Mouse (Mus musculus) hindbrain, postnatal 0 days (tissue): ENCODE data around the gene Mybph. TPM values are rescaled to one million over a fixed set of nuclear protein-coding genes. Genes with fewer than 3 reads are reported as not detected.
"Not testable (repeated sequence)": the region's sequence is repeated elsewhere in the genome, so short reads cannot be mapped to it uniquely, and the experiment has no call there.

Source experiments
- ATAC-seq: fragments of 200-750 bp; cut with Nextera tagmentation; 2 replicates; pipeline ENCODE4 v1.8.0; 2017; ENCODE audit warnings: mild to moderate bottlenecking, moderate TSS enrichment, moderate library complexity
- DNase-seq: peaks from one replicate; pipeline ENCODE4 v3.0.0-alpha.2; 2015; ENCODE audit warnings: low spot score
- H3K27ac ChIP-seq: fragments of 300-500 bp; sonication (generic); 2 replicates; pipeline ENCODE4 v1.5.1; 2014; ENCODE audit warnings: mild to moderate bottlenecking
- H3K27me3 ChIP-seq: fragments of 300-500 bp; sonication (generic); 2 replicates; pipeline ENCODE4 v1.6.1; 2014; ENCODE audit warnings: low read length, mixed read lengths; ENCODE audit not compliant: insufficient read depth
- H3K36me3 ChIP-seq: fragments of 300-500 bp; sonication (generic); 2 replicates; pipeline ENCODE4 v1.6.1; 2014; ENCODE audit warnings: low read length, mixed read lengths; ENCODE audit not compliant: insufficient read depth
- H3K4me1 ChIP-seq: fragments of 300-500 bp; sonication (generic); 2 replicates; pipeline ENCODE4 v1.6.1; 2014; ENCODE audit warnings: antibody characterized with exemption, low read length, mixed read lengths; ENCODE audit not compliant: insufficient read depth
- H3K4me2 ChIP-seq: fragments of 300-500 bp; sonication (generic); 2 replicates; pipeline ENCODE4 v1.6.1; 2014; ENCODE audit warnings: low read depth, mild to moderate bottlenecking, low read length, moderate library complexity, mixed read lengths
- H3K4me3 ChIP-seq: fragments of 300-500 bp; sonication (generic); 2 replicates; pipeline ENCODE4 v1.5.1; 2014; ENCODE audit warnings: low read length
- H3K9ac ChIP-seq: fragments of 300-500 bp; sonication (generic); replicated peaks from 2 replicates; pipeline ENCODE4 v1.6.1; 2014; ENCODE audit warnings: mild to moderate bottlenecking, low read length, moderate library complexity, mixed read lengths
- H3K9me3 ChIP-seq: fragments of 300-500 bp; sonication (generic); 2 replicates; pipeline ENCODE4 v1.6.1; 2016; ENCODE audit warnings: low read length, mixed read lengths
- CTCF ChIP-seq: IDR thresholded peaks from 2 replicates; pipeline ENCODE4 v1.5.1; 2016; ENCODE audit warnings: antibody characterized with exemption, control low read depth, low read depth
- WGBS: fragments of 180-500 bp; shearing (Covaris S2); extraction: QIAGEN DNeasy Blood & Tissue Kit; methylation state at CpG from one replicate; pipeline ENCODE4 v1.1.7; 2014; 5-methylcytosine and 5-hydroxymethylcytosine counted together
- polyA plus RNA-seq: library from polyadenylated mRNA; unstranded; fragments of >200 nt; fragmentation: Nextera tagmentation; extraction: Ambion mirVana; gene quantifications from 2 replicates; pipeline ENCODE4 v1.2.1, GENCODE M21; 2015
- total RNA-seq: library from RNA; depleted of rRNA; stranded (reverse); fragments of >200 nt; gene quantifications from 2 replicates; pipeline ENCODE4 v1.2.3, GENCODE M21; 2014; rRNA removed

The Mybph gene
- total and polyA plus RNA-seq, 2 experiments from 2014 or later, result 0.08 TPM; not detected in 1

DNA sequence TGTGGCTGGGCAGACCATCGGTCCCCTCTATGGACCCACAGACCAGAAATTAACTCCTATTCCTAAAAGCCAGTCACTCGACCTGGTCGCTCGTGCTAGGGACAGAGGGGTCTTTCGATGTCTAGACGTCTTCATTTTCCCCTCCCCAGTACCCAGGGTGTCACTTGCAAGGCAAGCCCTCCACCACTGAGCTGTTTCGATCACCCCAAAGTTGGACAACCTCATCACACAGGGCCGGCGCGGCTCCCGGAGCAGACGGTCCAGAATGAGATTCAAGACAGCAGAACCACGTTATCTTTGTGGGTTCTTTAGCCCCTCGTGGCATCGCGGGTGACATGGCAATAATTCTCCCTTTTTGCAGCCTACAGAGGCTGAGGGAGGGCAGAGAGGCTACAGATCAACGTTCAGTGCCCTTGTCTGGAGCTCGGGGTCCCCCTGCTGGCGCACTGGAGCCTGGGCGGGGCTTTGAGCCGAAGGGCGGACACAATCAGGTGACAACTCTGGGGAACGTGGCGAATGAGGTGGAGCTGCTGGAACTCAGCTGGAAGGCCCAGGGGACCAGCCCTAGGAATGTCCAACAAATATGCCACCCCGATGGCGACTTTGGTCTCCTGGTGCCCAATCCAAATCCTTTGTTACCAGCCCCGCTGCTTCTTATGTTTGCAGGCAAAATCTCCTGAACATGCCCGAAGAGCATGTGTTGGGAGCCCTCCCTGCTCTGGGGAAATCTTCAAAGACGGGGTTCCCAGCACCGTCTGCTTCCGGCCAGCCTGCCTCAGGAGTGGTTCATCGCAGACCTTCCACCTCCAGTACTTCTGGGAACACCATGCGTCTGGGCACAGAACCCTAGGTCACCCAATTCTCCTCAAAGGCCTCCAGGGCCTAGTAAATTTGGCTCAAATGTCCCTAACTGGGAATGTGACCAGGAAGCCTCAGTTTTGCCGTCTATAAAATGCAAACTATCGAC lies 51.0 kb downstream of the Mybph start:
- H3K4me3 ChIP-seq, result no peak overlapping the region
- peak overlapping the region; percentile 13; the same call in 1 of the 2 replicates for H3K9ac ChIP-seq
- H3K36me3 ChIP-seq, result no peaks in the 10 kb centered on the region
- TF ChIP-seq CTCF, result peak; percentile 97
- peaks cover 8% of the 10 kb centered on the region; the same call in 1 of the 2 replicates for H3K4me1 ChIP-seq
- DNase-seq (peak; percentile 90), ATAC-seq (peak; percentile 91)
- H3K27me3 ChIP-seq, result no peaks in the 10 kb centered on the region
- H3K4me2 ChIP-seq, result peak overlapping the region; percentile 49
- no peaks in the 10 kb centered on the region for H3K9me3 ChIP-seq
- H3K27ac ChIP-seq, result no peak overlapping the region
- 21% methylated on average over 35 of the region's 35 CpGs for WGBS

DNA sequence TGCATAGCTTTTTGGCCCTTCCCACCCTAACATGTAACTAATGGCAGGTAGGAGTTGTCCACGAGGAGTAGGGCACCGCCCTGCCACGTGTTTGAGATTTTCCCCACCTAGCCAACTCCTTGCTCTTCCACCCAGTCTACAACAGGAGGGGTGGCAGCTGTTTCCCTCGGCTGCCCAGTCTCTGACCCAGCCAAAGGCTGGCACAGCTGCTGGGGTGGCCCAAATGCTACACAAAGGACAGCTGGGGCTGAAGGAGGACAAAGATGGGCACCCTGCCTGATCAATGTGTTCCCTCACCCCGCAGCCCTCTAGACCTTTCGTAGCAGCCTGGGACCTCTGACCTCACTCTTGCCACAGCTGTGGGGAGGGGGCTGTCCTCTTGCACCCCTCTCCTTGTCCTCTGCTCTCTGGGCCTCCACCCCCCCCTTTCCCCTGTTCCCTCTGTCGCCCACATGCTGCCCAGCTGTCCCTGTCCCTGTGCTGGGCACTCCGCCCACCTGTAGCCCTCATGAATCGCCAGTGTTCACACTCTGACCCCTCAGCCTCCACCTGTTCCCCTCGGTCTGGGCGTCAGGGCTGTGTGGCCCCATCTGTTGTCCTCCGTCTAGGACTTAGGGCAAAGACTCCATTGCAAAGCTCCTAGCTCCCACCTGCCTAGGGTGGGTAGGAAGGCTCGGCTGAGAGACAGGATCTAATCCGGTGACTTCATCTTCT lies 51.9 kb downstream of the Mybph start:
- Histone ChIP-seq H3K4me3 (no peak overlapping the region), H3K9ac (no peak overlapping the region), H3K9me3 (no peaks in the 10 kb centered on the region), H3K4me1 (peaks cover 8% of the 10 kb centered on the region; the same call in 1 of the 2 replicates), H3K27ac (no peak overlapping the region), H3K27me3 (no peaks in the 10 kb centered on the region), H3K4me2 (no peak overlapping the region), H3K36me3 (no peaks in the 10 kb centered on the region)
- DNase-seq, result peak; percentile 18
- 62% methylated on average over 14 of the region's 14 CpGs for WGBS
- no peak for TF ChIP-seq CTCF
- peak; percentile 50 for ATAC-seq

DNA sequence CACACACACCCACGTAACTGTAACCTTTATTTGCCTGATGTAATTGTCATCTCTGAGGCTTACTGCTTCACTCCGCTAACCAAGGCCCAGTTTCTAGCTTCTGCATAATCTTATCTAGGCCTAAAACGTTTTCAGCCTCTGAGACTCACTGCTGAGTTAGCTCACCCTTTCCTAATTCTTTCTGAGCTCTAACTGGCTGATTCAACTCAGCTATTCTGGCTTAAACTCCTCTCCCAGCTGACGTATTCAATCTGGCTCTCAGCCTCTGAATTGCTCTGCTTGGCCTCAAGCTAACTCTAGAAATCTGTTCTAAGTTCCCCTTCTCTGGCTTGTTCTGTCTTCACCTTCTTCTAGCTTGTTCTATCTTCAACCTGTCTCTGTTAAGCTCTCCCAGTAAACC lies 53.3 kb downstream of the Mybph start:
- WGBS, result 44% methylated on average over 4 of the region's 4 CpGs
- Histone ChIP-seq H3K27me3 (no peaks in the 10 kb centered on the region), H3K27ac (no peak overlapping the region), H3K9ac (no peak overlapping the region), H3K4me2 (no peak overlapping the region), H3K36me3 (no peaks in the 10 kb centered on the region), H3K9me3 (no peaks in the 10 kb centered on the region), H3K4me3 (no peak overlapping the region), H3K4me1 (peaks cover 8% of the 10 kb centered on the region; the same call in 1 of the 2 replicates)
- DNase-seq (no peak), ATAC-seq (no peak)
- TF ChIP-seq CTCF, result no peak

DNA sequence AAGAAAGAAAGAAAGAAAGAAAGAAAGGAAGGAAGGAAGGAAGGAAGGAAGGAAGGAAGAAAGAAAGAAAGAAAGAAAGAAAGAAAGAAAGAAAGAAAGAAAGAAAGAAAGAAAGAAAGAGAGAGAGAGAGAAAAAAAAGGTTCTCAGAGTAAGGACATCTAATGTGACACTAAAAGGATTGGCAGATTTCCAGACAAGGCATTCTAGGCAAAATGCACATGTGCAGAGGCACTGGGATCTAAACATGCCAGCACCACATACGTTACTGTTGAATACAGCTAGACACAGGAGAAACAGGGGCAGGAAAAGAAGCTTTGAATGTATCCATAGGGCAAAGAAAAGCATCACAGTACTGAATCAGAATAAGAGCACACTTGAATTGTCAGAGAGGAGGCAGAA lies 56.4 kb downstream of the Mybph start:
- H3K4me1 ChIP-seq, H3K36me3 ChIP-seq, H3K27me3 ChIP-seq, H3K9ac ChIP-seq, H3K27ac ChIP-seq, ATAC-seq, DNase-seq, H3K4me2 ChIP-seq, H3K4me3 ChIP-seq, H3K9me3 ChIP-seq: not testable (repeated sequence)
- 50% methylated on average over 1 of the region's 1 CpGs for WGBS

Other genes with a start within 250 kb of the Mybph start
- 10.6 and 16.3 TPM in 2 replicates for gene Fmod, start 156.2 kb upstream of the Mybph start, total RNA-seq
- gene Fmod, start 156.2 kb upstream of the Mybph start, polyA plus RNA-seq, result 17.0 and 21.8 TPM in 2 replicates
- gene Btg2, start 114.3 kb upstream of the Mybph start, total RNA-seq, result 11.2 and 26.1 TPM in 2 replicates
- gene Btg2, start 114.3 kb upstream of the Mybph start, polyA plus RNA-seq, result 13.2 and 14.8 TPM in 2 replicates
- gene Chit1, start 82.2 kb upstream of the Mybph start, total RNA-seq, result 0.14 TPM in 1 of 2 replicates, not detected in the other
- gene Chit1, start 82.2 kb upstream of the Mybph start, polyA plus RNA-seq, result 0.46 and 0.48 TPM in 2 replicates
- 4.5 and 6.2 TPM in 2 replicates for gene Chil1, start 11.3 kb upstream of the Mybph start, total RNA-seq
- 3.1 and 4.1 TPM in 2 replicates for gene Chil1, start 11.3 kb upstream of the Mybph start, polyA plus RNA-seq
- 51.1 and 54.2 TPM in 2 replicates for gene Adora1, start 42.0 kb downstream of the Mybph start, total RNA-seq
- 32.6 and 33.4 TPM in 2 replicates for gene Adora1, start 42.0 kb downstream of the Mybph start, polyA plus RNA-seq
- 0.16 TPM in 1 of 2 replicates, not detected in the other for gene Myog, start 96.5 kb downstream of the Mybph start, total RNA-seq
- gene Myog, start 96.5 kb downstream of the Mybph start, polyA plus RNA-seq, result not detected in 2 replicates
- gene Ppfia4, start 139.5 kb downstream of the Mybph start, total RNA-seq, result 42.7 and 46.5 TPM in 2 replicates
- 30.6 and 31.6 TPM in 2 replicates for gene Ppfia4, start 139.5 kb downstream of the Mybph start, polyA plus RNA-seq
- gene Tmem183a, start 168.5 kb downstream of the Mybph start, total RNA-seq, result 189 and 200 TPM in 2 replicates
- gene Tmem183a, start 168.5 kb downstream of the Mybph start, polyA plus RNA-seq, result 100 and 106 TPM in 2 replicates
- not detected in 2 replicates for gene 4933406M09Rik, start 192.5 kb downstream of the Mybph start, total RNA-seq
- not detected in 2 replicates for gene 4933406M09Rik, start 192.5 kb downstream of the Mybph start, polyA plus RNA-seq
- gene Cyb5r1, start 212.1 kb downstream of the Mybph start, total RNA-seq, result 5.6 and 10.8 TPM in 2 replicates
- 11.2 and 11.3 TPM in 2 replicates for gene Cyb5r1, start 212.1 kb downstream of the Mybph start, polyA plus RNA-seq
- gene Adipor1, start 221.9 kb downstream of the Mybph start, total RNA-seq, result 115 and 120 TPM in 2 replicates
- 79.7 and 81.2 TPM in 2 replicates for gene Adipor1, start 221.9 kb downstream of the Mybph start, polyA plus RNA-seq